Mouse (Mus musculus) stomach, postnatal 0 days (tissue): ENCODE data around the gene Ssbp2. TPM values are rescaled to one million over a fixed set of nuclear protein-coding genes. Genes with fewer than 3 reads are reported as not detected.

ENCODE experiments used
- ATAC-seq: fragments of 200-750 bp; cut with Nextera tagmentation; 2 replicates; pipeline ENCODE4 v1.8.0; 2017; ENCODE audit not compliant: low FRiP score, low TSS enrichment
- DNase-seq: peaks from one replicate; pipeline ENCODE4 v3.0.0-alpha.2; 2016; ENCODE audit warnings: low spot score
- H3K27ac ChIP-seq: fragments of 300-500 bp; sonication (generic); replicated peaks from 2 replicates; pipeline ENCODE4 v1.5.1; 2014; ENCODE audit warnings: mild to moderate bottlenecking, control low read depth
- H3K27me3 ChIP-seq: fragments of 300-500 bp; sonication (generic); 2 replicates; pipeline ENCODE4 v1.6.1; 2014; ENCODE audit warnings: low read length; ENCODE audit not compliant: control insufficient read depth, insufficient read depth
- H3K36me3 ChIP-seq: fragments of 300-500 bp; sonication (generic); 2 replicates; pipeline ENCODE4 v1.6.1; 2014; ENCODE audit warnings: low read length, mixed read lengths; ENCODE audit not compliant: control insufficient read depth, insufficient read depth
- H3K4me1 ChIP-seq: fragments of 300-500 bp; sonication (generic); replicated peaks from 2 replicates; pipeline ENCODE4 v1.6.1; 2014; ENCODE audit warnings: antibody characterized with exemption; ENCODE audit not compliant: control insufficient read depth, insufficient read depth
- H3K4me2 ChIP-seq: fragments of 300-500 bp; sonication (generic); replicated peaks from 2 replicates; pipeline ENCODE4 v1.6.1; 2014; ENCODE audit warnings: low read depth, mild to moderate bottlenecking, control low read depth, moderate library complexity
- H3K4me3 ChIP-seq: fragments of 300-500 bp; sonication (generic); 2 replicates; pipeline ENCODE4 v1.5.1; 2014; ENCODE audit warnings: low read depth, low read length, control low read depth
- H3K9ac ChIP-seq: fragments of 300-500 bp; sonication (generic); 2 replicates; pipeline ENCODE4 v1.6.1; 2014; ENCODE audit warnings: mild to moderate bottlenecking, low read length, control low read depth, mixed read lengths
- H3K9me3 ChIP-seq: fragments of 300-500 bp; sonication (generic); 2 replicates; pipeline ENCODE4 v1.6.1; 2016; ENCODE audit warnings: low read length; ENCODE audit not compliant: control insufficient read depth
- CTCF ChIP-seq: IDR thresholded peaks from 2 replicates; pipeline ENCODE4 v1.5.1; 2016; ENCODE audit warnings: antibody characterized with exemption, low read depth, mild to moderate bottlenecking, moderate library complexity
- EP300 ChIP-seq: optimal IDR thresholded peaks from 2 replicates; pipeline ENCODE3; 2016; ENCODE audit warnings: antibody characterized with exemption
- WGBS: fragments of 180-500 bp; shearing (Covaris S2); extraction: QIAGEN DNeasy Blood & Tissue Kit; methylation state at CpG from one replicate; pipeline ENCODE4 v1.1.7; 2014; 5-methylcytosine and 5-hydroxymethylcytosine counted together
- polyA plus RNA-seq: library from polyadenylated mRNA; unstranded; fragments of >200 nt; fragmentation: Nextera tagmentation; extraction: Ambion mirVana; gene quantifications from 2 replicates; pipeline ENCODE4 v1.2.1, GENCODE M21; 2015

Ssbp2 gene
- polyA plus RNA-seq, 1 experiment from 2014 or later: 59.2 TPM

DNA sequence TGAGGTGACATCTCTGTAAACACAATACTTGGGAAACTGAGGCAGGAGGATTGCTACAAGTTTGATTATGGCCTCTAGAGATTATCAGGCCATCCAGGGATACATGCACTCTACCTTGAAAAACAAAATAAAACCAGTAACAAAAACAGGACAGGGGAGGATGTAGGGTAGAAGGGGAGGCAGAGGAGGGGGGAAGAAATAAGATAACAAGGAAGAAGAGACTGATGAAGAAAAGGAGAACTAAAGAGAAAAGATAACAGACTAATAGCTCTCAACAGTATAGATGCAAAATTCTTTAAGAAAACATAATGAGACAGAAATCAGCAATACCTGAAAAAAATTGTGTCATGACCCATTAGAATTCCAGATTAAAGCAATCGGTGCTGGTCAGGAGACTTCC, 277.1 kb downstream of the Ssbp2 start:
- Histone ChIP-seq H3K9me3 (no peaks in the 10 kb centered on the region), H3K27ac (no peak overlapping the region), H3K9ac (no peak overlapping the region), H3K27me3 (no peaks in the 10 kb centered on the region), H3K4me2 (no peak overlapping the region), H3K4me3 (no peak overlapping the region), H3K4me1 (no peaks in the 10 kb centered on the region), H3K36me3 (no peaks in the 10 kb centered on the region)
- 79% methylated on average over 1 of the region's 1 CpGs for WGBS
- DNase-seq: no peak
- TF ChIP-seq EP300 (no peak), CTCF (no peak)
- ATAC-seq: no peak

GRCm38 (mm10) chr13:91740851-91741250, 280.8 kb downstream of the Ssbp2 start:
- no peaks in the 10 kb centered on the region for H3K36me3 ChIP-seq
- ATAC-seq (no peak), DNase-seq (no peak)
- no peak for TF ChIP-seq EP300
- no peak for TF ChIP-seq CTCF
- no peak overlapping the region for H3K9ac ChIP-seq
- no peaks in the 10 kb centered on the region for H3K9me3 ChIP-seq
- peak overlapping the region; percentile 68 for H3K4me2 ChIP-seq
- H3K4me1 ChIP-seq: no peaks in the 10 kb centered on the region
- no peak overlapping the region; the same call in 1 of the 2 replicates for H3K4me3 ChIP-seq
- no peak overlapping the region for H3K27ac ChIP-seq
- H3K27me3 ChIP-seq: no peaks in the 10 kb centered on the region
- WGBS: 44% methylated on average over 6 of the region's 6 CpGs

DNA sequence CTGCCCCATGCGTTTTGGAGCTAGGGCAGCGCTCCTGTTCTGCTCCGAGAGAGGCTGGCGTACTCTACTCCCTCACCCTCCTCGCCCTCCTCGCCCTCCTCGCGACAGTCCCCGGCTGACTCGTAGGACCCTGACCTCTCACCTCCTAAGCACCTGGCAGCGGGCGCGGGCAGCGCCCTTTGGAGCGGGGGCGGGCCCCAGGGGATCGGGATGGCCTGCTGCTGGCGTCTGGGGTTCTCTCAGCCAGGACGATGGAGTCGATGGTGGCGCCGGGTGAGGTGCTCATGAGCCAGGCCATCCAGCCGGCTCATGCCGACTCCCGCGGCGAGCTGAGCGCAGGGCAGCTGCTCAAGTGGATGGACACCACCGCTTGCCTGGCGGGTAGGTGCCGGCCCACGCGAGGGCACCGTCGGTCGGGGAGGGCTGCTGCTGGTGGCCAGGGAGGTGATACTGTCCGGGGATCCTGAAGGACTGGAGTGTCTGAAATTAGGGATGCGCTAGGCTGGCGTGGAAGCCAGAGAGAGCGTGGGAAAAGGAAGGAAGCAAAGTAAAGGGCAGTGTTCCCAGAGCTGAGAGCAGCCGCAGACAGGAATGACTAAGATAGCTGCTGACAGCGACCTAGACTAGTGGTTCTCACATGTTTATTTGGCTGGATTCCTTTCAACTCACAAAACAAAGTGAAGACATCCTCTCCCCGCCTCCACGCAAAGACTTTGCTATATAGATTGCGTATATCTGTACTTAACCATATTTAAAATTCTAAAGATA, 281.4 kb downstream of the Ssbp2 start, which contains the start of gene Acot12:
TSS of gene Acot12 (plus strand) at position 233 of the 768 bp plus-strand sequence.
- 9% methylated on average over 45 of the region's 45 CpGs for WGBS
- Histone ChIP-seq H3K27me3 (no peaks in the 10 kb centered on the region), H3K9ac (peak within 1 kb of the TSS; percentile 35; the same call in 1 of the 2 replicates), H3K9me3 (no peaks in the 10 kb centered on the region), H3K4me1 (no peaks in the 10 kb centered on the region), H3K4me3 (peak within 1 kb of the TSS; percentile 39), H3K4me2 (peak within 1 kb of the TSS; percentile 68), H3K36me3 (no peaks in the 10 kb centered on the region), H3K27ac (no peak within 1 kb of the TSS)
- ATAC-seq (peak; percentile 56), DNase-seq (peak; percentile 44)
- TF ChIP-seq CTCF: no peak
- TF ChIP-seq EP300: no peak

DNA sequence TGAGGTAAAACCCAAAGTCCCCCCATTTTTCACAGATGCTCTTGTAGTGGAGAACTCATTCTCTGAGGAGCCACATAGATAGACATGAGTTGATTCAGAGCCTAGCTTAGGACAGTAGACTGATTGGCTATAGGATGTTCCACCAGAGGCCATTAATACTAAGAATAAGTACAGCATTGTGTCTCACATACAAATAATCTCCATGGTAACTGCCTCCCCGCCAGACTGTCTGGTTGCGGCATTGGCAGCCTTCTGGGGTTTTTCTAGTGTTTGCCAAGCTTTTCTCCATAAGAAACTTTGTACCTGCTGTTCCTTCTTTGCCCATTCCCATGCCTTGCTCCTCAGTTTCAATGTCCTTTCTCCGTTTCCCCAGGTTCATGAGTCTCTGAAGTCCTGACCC, 283.1 kb downstream of the Ssbp2 start:
- no peak overlapping the region for H3K9ac ChIP-seq
- no peak for ATAC-seq
- H3K4me2 ChIP-seq: no peak overlapping the region
- H3K4me1 ChIP-seq: no peaks in the 10 kb centered on the region
- H3K36me3 ChIP-seq: no peaks in the 10 kb centered on the region
- DNase-seq: no peak
- H3K9me3 ChIP-seq: no peaks in the 10 kb centered on the region
- no peaks in the 10 kb centered on the region for H3K27me3 ChIP-seq
- H3K27ac ChIP-seq: no peak overlapping the region
- no peak overlapping the region for H3K4me3 ChIP-seq
- WGBS: 91% methylated on average over 3 of the region's 3 CpGs
- TF ChIP-seq CTCF (no peak), EP300 (no peak)

DNA sequence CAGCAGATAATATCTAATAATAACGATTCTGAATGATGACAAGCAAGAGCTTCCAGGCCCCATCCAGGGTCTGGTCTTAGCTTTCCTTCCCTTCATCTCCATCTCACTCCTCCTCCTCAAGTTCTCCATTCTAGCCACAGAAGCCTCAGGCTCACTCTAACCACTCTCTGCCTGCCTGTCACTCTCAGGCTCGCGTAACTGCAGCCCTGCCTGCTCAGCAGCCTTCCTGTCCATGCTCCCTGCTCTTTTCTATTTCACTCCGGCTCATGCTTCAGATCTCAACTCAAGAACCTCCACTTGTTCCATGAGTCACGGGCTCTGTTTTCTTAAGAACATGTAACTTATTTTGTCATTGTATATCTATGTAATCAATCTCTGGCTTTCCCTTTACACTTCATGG, 286.4 kb downstream of the Ssbp2 start:
- H3K36me3 ChIP-seq: no peaks in the 10 kb centered on the region
- no peak for DNase-seq
- no peaks in the 10 kb centered on the region for H3K4me1 ChIP-seq
- H3K27me3 ChIP-seq: no peaks in the 10 kb centered on the region
- no peaks in the 10 kb centered on the region for H3K9me3 ChIP-seq
- no peak for ATAC-seq
- H3K9ac ChIP-seq: no peak overlapping the region
- TF ChIP-seq CTCF: no peak
- TF ChIP-seq EP300: no peak
- no peak overlapping the region for H3K27ac ChIP-seq
- H3K4me3 ChIP-seq: no peak overlapping the region
- WGBS: 67% methylated on average over 5 of the region's 5 CpGs
- H3K4me2 ChIP-seq: no peak overlapping the region

DNA sequence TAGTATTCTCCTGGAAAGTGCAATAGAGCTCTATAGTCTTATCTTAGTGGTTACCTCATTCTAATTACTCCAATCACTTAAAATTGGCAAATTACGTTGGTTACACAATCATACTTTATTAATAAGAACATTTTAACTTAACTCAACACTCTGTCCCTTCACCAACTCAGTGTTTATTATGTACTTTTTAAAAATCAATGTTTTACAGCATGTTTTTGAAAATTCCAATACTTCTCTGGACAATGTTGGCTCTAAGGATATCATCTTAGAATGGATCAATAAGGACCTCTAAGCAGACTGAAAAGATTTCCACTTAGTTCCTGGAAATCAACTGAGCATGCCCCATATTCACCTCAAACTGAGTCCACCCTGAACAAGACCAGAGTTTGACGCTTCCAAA, 288.3 kb downstream of the Ssbp2 start:
- H3K27ac ChIP-seq: no peak overlapping the region
- ATAC-seq: no peak
- no peaks in the 10 kb centered on the region for H3K4me1 ChIP-seq
- H3K36me3 ChIP-seq: no peaks in the 10 kb centered on the region
- no peaks in the 10 kb centered on the region for H3K27me3 ChIP-seq
- no peak overlapping the region for H3K4me3 ChIP-seq
- no peak for DNase-seq
- WGBS: 88% methylated on average over 2 of the region's 2 CpGs
- no peak overlapping the region for H3K9ac ChIP-seq
- no peaks in the 10 kb centered on the region for H3K9me3 ChIP-seq
- TF ChIP-seq EP300: no peak
- no peak for TF ChIP-seq CTCF
- H3K4me2 ChIP-seq: no peak overlapping the region
